Mouse (Mus musculus) thymus, postnatal 10 days (tissue): ENCODE measurements around the gene Pgm2l1.

ENCODE experiments used
- DNase-seq, 2 experiments: peaks; one replicate each; pipeline ENCODE4 v3.0.0; 2021; ENCODE audit warnings: low spot score in 2 of 2

Gene Pgm2l1

DNA sequence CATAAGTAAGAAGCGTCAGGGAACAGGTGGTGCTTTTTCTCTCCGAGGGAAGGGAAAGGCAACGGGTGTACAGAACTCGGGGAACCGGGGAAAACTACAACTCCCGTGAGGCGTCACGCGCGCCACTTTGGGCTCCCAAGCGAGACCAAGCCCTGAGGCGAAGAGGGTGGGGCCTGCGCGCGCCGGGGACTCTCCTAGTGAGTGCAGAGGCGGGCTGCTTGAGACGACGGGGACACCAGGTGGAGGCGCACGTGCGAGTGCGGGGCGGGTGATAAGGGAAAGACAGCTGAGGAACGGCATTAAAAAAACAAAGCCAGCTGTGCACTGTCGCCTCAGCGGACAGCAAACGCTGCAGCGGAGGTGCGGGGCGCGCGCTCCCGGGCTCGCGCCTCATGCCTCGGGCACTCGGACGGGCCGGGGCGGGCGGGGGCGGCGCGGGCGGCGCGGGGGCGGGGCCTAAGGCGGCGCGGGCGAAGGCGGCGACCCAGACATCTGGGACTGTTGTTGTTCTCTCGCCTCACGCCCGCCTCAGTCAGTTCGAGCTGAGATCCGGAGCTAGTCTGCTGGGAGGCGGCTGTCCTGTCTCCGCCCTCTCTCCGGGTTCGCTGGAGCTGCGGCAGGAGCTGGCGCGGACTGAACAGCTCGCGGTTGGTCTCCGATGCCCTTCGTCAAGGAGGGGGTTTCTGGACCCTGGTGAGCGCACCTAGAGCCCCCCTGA lies at the start of gene Pgm2l1:
Pgm2l1 (plus strand) TSS at position 237 of the 718 bp plus-strand sequence.
- peak; percentile 97 to 98 for DNase-seq

GRCm38 (mm10) chr7:100178016-100178890 lies 48.9 kb upstream of the Pgm2l1 start:
- DNase-seq = peak; percentile 14 to 31

- DNase-seq = no peak
Observed at GRCm38 (mm10) chr7:100178891-100179233, 48.3 kb upstream of the Pgm2l1 start.

- DNase-seq = no peak
Observed at GRCm38 (mm10) chr7:100179394-100179793, 47.8 kb upstream of the Pgm2l1 start.

GRCm38 (mm10) chr7:100179836-100180407 lies 47.3 kb upstream of the Pgm2l1 start:
- DNase-seq = no peak

GRCm38 (mm10) chr7:100181176-100181575 lies 46.0 kb upstream of the Pgm2l1 start:
- DNase-seq = no peak

- DNase-seq = no peak
Observed at GRCm38 (mm10) chr7:100181614-100182013, 45.6 kb upstream of the Pgm2l1 start.

- no peak for DNase-seq
Observed at GRCm38 (mm10) chr7:100182388-100182787, 44.8 kb upstream of the Pgm2l1 start.

DNA sequence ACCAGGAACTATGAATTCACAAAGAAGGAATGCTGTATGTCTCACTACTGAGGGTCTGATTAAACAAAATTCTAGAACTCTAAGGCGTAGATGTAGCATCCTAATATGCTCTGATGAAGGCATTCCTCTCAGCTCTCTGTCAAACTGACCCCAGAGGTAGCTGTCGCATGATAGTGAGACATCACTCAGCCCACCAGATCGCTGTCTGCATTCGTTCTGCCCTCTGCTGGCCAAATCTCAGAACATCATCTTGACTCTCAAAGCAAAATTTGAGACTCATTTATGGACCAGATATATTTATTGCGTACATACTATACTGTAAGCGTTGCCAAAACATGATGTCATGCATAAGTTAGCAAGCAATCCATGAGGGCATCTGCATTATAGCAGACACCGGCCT lies 39.6 kb upstream of the Pgm2l1 start:
- DNase-seq = peak in 1 of 2 experiments; percentile 51

DNA sequence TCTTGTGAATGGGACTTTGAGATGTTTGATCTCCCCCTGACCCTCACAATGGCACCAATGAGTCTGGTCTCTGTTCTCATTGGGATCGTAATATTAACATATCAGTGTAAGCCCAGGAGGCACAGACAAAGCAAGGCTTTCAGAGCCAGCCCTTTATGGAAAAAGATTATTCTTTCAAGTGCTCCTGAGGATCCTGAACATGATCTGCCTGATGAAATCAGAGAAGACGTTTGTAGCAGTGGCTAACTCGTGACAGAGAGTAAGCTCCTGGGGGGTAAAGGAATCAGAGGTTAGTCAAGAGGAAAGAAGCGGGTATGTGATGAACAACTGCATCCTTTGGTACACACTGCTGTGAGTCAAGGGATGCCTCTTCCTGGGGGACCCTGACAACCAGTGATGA lies 37.0 kb upstream of the Pgm2l1 start:
- DNase-seq = no peak

GRCm38 (mm10) chr7:100190778-100191177 lies 36.4 kb upstream of the Pgm2l1 start:
- DNase-seq = peak; percentile 7 to 72

DNA sequence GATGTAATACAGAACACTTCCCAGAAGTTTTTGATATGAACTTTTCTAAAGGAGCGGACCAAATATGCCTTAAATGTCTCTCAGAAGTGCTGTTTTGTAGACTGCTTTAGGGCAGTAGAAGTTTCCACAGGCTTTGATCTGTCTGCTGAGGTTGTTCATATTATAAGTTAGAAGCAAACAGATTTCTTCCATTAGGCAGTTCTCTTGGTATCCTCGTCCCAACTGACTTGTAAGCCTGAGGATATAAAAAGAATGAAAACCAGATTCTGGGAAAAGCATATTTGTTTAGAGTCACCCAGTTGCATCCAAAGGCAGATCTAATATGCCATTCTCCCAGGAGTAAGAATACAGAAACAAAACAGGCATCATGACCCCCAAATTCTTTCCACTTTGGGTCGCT lies 26.0 kb upstream of the Pgm2l1 start:
- no peak for DNase-seq

- DNase-seq = no peak
Observed at GRCm38 (mm10) chr7:100203616-100204015, 23.6 kb upstream of the Pgm2l1 start.

DNA sequence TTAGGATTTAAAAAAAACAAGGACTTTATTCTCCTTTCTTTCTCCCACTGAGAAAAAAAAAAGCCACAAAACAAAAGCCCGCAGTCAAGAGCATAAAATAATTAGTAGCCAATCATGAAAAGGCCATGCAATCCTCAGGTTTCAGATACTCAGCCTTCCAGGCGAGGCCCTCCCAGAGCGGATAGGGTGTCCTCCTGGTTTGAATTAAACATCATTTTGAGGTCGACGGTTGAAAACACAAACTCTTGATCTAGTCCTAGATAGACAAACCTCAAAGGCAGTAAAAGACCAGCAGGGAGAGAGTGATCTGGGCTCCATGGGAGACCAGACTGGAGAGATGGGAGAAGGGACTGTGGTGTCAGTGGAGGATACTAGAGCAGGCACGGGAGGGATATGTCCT lies 22.3 kb upstream of the Pgm2l1 start:
- no peak for DNase-seq

- no peak for DNase-seq
Observed at GRCm38 (mm10) chr7:100206144-100206543, 21.1 kb upstream of the Pgm2l1 start.

DNA sequence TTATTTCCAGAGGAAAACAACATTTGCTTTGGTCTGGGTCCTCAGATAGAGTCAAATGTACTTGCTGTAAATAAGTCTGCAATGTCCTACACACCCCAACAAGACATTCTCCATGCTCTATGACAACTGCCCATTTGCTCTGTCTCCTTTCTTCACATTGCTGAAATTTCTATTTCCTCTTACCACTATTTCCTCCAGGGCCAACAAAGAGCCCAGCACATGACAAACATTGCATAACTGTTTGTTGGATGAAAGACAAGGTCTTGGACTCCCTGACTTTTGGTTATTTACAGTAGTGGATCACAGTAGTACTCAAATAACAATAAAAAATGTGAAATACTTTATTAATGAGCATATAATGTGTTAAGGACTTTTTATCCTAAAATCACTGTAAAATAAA lies 19.3 kb upstream of the Pgm2l1 start:
- DNase-seq = no peak

DNA sequence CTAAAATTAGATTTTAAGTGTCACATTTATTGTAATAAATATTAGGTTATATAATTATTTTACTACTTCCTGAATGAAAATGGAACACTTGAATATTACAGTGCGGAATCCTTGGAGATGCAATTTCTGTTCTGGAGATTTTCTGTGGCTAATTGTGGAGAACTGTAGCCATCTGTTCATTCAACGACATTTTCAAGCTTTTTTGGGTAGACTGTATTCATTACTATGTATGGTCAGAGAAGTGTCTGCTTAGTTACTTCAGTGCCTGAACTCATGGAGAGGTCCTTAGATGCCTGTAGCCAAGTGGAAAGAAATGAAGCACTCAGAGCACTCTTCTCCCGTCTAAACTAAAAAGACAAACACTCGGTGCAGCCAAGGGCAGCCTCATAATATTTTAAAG lies 12.9 kb upstream of the Pgm2l1 start:
- DNase-seq = no peak

GRCm38 (mm10) chr7:100215116-100215732 lies 12.0 kb upstream of the Pgm2l1 start:
- DNase-seq = no peak

GRCm38 (mm10) chr7:100215976-100216375 lies 11.2 kb upstream of the Pgm2l1 start:
- DNase-seq = no peak

GRCm38 (mm10) chr7:100216601-100217565 lies 10.3 kb upstream of the Pgm2l1 start:
- no peak for DNase-seq

GRCm38 (mm10) chr7:100227896-100228525 lies 817 bp downstream of the Pgm2l1 start:
- DNase-seq = peak in 1 of 2 experiments; percentile 40
